ENCODE assay signal across 7 mouse cellular contexts in genomic region chr4:106921375-106922336, GRCm38 (mm10). TPM values are rescaled to one million over a fixed set of nuclear protein-coding genes. Genes with fewer than 3 reads are reported as not detected.
A peak's percentile ranks its signal among the peaks of the same experiment; 100 is the strongest.
DNase-seq lines count a peak whose midpoint lies in the region; ATAC-seq lines count a peak whose summit lies in the region.

No protein-coding gene starts in this region.

- 50% methylated on average over 9 of the region's 9 CpGs for WGBS in forebrain, embryonic 14.5 days
- 51% methylated on average over 9 of the region's 9 CpGs for WGBS in hindbrain, embryonic 16.5 days
- WGBS in liver, embryonic 11.5 days: 66% methylated on average over 9 of the region's 9 CpGs

- no peak overlapping the region for H3K4me3 ChIP-seq in forebrain, embryonic 14.5 days (ENCODE audit: low read depth, low read length)
- no peak overlapping the region for H3K4me3 ChIP-seq in hindbrain, embryonic 16.5 days (ENCODE audit: low read length)
- peak overlapping the region; percentile 7; the same call in 1 of the 2 replicates for H3K4me3 ChIP-seq in liver, embryonic 11.5 days (ENCODE audit: low read depth, low read length)

- no peaks in the 10 kb centered on the region for H3K9me3 ChIP-seq in forebrain, embryonic 14.5 days (replicated peaks; ENCODE audit: control insufficient read depth, low read length)
- H3K9me3 ChIP-seq in hindbrain, embryonic 16.5 days (ENCODE audit: control insufficient read depth, low read length): no peaks in the 10 kb centered on the region
- H3K9me3 ChIP-seq in liver, embryonic 11.5 days (ENCODE audit: control insufficient read depth, low read length): no peaks in the 10 kb centered on the region

- peak overlapping the region; percentile 46; the same call in 1 of the 2 replicates for H3K27ac ChIP-seq in forebrain, embryonic 14.5 days (ENCODE audit: low read depth, low read length)
- no peak overlapping the region for H3K27ac ChIP-seq in hindbrain, embryonic 16.5 days (ENCODE audit: low read depth, low read length)
- peak overlapping the region; percentile 81 for H3K27ac ChIP-seq in liver, embryonic 11.5 days (ENCODE audit: low read depth, low read length)

- ATAC-seq in forebrain, embryonic 14.5 days: peak; percentile 52
- ATAC-seq in hindbrain, embryonic 16.5 days: peak; percentile 79
- ATAC-seq in liver, embryonic 11.5 days (replicated peaks; ENCODE audit: low FRiP score): no peak

- 0 out of 2 replicates have a peak overlapping the region, but pooled peaks have one; percentile 22 for H3K9ac ChIP-seq in forebrain, embryonic 14.5 days (ENCODE audit: low read length)
- no peak overlapping the region for H3K9ac ChIP-seq in hindbrain, embryonic 16.5 days (ENCODE audit: low read depth, low read length)
- peak overlapping the region; percentile 27; the same call in 1 of the 2 replicates for H3K9ac ChIP-seq in liver, embryonic 11.5 days (ENCODE audit: low read depth, low read length)

- peaks cover 95% of the 10 kb centered on the region for H3K36me3 ChIP-seq in forebrain, embryonic 14.5 days (ENCODE audit: control insufficient read depth, insufficient read depth, low read length)
- peaks cover 15% of the 10 kb centered on the region for H3K36me3 ChIP-seq in hindbrain, embryonic 16.5 days (ENCODE audit: control insufficient read depth, insufficient read depth, low read length)
- peaks cover 36% of the 10 kb centered on the region for H3K36me3 ChIP-seq in liver, embryonic 11.5 days (ENCODE audit: control insufficient read depth, insufficient read depth, low read length)

- DNase-seq in lung, adult 18-20 months: peak; percentile 22 to 54
- no peak for DNase-seq in lung, postnatal 10 days
- DNase-seq in forebrain, embryonic 14.5 days (ENCODE audit: low spot score): peak; percentile 73
- DNase-seq in liver, embryonic 11.5 days (ENCODE audit: low spot score): no peak
- DNase-seq in thymus, adult 18-20 months: no peak
- DNase-seq in urinary bladder, postnatal 25 days (ENCODE audit: low spot score): no peak

- H3K4me1 ChIP-seq in forebrain, embryonic 14.5 days (ENCODE audit: control insufficient read depth, insufficient read depth, low read length): peaks cover 13% of the 10 kb centered on the region
- peaks cover 19% of the 10 kb centered on the region for H3K4me1 ChIP-seq in hindbrain, embryonic 16.5 days (ENCODE audit: control insufficient read depth, insufficient read depth, low read depth, low read length)
- peaks cover 53% of the 10 kb centered on the region for H3K4me1 ChIP-seq in liver, embryonic 11.5 days (replicated peaks; ENCODE audit: control insufficient read depth, insufficient read depth, low read length)

- no peaks in the 10 kb centered on the region for H3K27me3 ChIP-seq in forebrain, embryonic 14.5 days (replicated peaks; ENCODE audit: control insufficient read depth, insufficient read depth, low read length)
- no peaks in the 10 kb centered on the region for H3K27me3 ChIP-seq in hindbrain, embryonic 16.5 days (replicated peaks; ENCODE audit: control insufficient read depth, insufficient read depth, low read length)
- H3K27me3 ChIP-seq in liver, embryonic 11.5 days (replicated peaks; ENCODE audit: control insufficient read depth, insufficient read depth, low read length): no peaks in the 10 kb centered on the region

- no peak overlapping the region for H3K4me2 ChIP-seq in forebrain, embryonic 14.5 days (ENCODE audit: low read length)
- no peak overlapping the region for H3K4me2 ChIP-seq in hindbrain, embryonic 16.5 days (ENCODE audit: low read length)
- peak overlapping the region; percentile 31 for H3K4me2 ChIP-seq in liver, embryonic 11.5 days

RNA-seq across cellular contexts. Expression of gene Ssbp3, which starts 11.2 kb away (rescaled TPM):
- polyA plus RNA-seq in forebrain, embryonic 14.5 days (2014; fragmentation: Nextera tagmentation; extraction: Ambion mirVana): 118 and 127 TPM in 2 replicates
- 82.9 and 115 TPM in 2 replicates for polyA plus RNA-seq in hindbrain, embryonic 16.5 days (2015; fragmentation: Nextera tagmentation; extraction: Ambion mirVana)
- polyA plus RNA-seq in liver, embryonic 11.5 days (2014; fragmentation: Nextera tagmentation; extraction: Ambion mirVana): 71.1 and 89.0 TPM in 2 replicates

Comparison
In these comparisons a context has a peak if more than half of its experiments do, and no peak if none do; other contexts are left out.
1. DNase-seq: peak in lung, adult 18-20 months (2 of 2) and forebrain, embryonic 14.5 days (single experiment); none in lung, postnatal 10 days (single experiment), liver, embryonic 11.5 days (single experiment), thymus, adult 18-20 months (0 of 2) and urinary bladder, postnatal 25 days (single experiment).